Mouse (Mus musculus): Measurements from ENCODE around the gene Grin3b. TPM values are rescaled to one million over a fixed set of nuclear protein-coding genes. Genes with fewer than 3 reads are reported as not detected.

Gene Grin3b
- total RNA-seq, 2 experiments from 2014 or later = not detected

DNA sequence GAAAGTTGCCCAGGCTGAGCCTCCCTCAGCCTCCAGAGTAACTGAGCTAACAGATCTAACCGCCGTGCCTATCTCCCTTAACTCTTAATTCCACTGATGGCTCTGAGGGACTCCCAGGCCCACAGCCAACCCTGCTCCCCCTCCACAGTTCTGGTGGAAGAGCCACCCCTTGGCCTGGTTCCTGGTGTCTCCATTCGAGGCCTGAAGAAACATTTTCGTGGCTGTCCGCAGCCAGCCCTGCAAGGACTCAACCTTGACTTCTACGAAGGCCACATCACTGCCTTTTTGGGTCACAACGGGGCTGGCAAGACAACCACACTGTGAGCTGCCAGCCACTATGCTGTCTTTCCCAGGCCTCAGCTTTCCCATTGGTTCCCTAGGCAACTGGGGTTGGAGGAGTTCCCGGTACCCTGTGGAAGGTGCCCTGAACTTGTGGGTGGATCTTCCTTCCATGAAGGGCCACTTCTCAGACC is 33.8 kb downstream of the Grin3b start:
- no peak for ATAC-seq (replicated peaks; ENCODE audit: low FRiP score, poor library complexity, severe bottlenecking)

- ATAC-seq (replicated peaks; ENCODE audit: low FRiP score, poor library complexity, severe bottlenecking) = no peak
Observed at GRCm38 (mm10) chr10:80011740-80012139, 41.2 kb downstream of the Grin3b start.

GRCm38 (mm10) chr10:80013609-80014008 is 43.1 kb downstream of the Grin3b start:
- ATAC-seq (replicated peaks; ENCODE audit: low FRiP score, poor library complexity, severe bottlenecking) = no peak

DNA sequence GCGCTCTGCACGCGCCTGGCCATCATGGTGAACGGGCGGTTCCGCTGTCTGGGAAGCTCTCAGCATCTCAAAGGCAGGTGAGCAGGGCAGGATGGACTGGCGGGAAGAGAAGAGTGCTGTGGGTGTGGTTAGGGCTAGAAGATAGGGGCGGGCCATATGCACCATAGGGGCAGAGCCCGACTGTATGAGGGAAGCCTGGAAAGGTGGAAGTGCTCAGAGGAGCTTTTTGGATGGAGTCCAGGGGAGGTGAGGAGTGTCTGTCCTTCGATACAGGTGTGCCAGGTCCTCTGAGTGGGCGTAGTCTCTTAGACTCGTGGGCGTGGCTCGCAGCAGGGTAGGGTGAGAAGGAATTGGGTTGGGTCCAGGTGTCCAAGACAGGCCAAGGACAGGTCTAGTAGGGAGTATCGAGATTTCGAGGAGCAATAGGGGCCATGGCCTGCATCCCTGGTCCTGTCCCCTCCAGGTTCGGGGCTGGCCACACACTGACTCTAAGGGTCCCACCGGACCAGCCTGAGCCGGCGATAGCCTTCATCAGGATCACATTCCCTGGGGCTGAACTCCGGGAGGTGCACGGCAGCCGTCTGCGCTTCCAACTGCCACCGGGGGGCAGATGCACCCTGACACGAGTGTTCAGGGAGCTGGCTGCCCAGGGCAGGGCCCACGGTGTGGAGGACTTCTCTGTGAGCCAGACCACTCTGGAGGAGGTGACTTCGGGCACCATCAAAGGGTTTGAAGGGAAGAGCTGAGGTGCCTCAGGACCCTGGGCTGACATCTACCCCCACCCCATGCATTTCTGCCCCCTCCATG is 44.2 kb downstream of the Grin3b start:
- ATAC-seq (replicated peaks; ENCODE audit: low FRiP score, poor library complexity, severe bottlenecking) = no peak

DNA sequence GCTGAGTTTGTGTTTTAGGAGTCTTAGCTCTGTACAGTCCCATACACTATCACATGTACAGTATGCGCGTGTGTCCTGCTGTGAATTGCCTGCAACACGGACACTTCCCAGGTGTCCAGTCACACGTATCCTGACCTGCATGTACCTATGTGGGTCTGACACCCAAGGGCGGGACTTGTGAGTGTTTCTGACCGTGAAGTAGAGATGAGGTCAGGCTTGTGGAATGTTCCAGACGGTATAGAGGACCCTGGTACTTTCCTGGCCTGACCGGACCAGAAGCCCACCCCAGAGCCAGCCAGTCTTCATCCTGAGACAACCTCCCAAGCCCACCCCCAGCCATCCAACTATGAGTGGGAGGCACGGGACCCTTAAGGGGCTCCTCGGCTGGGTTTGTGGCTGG is 45.1 kb downstream of the Grin3b start:
- no peak for ATAC-seq (replicated peaks; ENCODE audit: low FRiP score, poor library complexity, severe bottlenecking)

DNA sequence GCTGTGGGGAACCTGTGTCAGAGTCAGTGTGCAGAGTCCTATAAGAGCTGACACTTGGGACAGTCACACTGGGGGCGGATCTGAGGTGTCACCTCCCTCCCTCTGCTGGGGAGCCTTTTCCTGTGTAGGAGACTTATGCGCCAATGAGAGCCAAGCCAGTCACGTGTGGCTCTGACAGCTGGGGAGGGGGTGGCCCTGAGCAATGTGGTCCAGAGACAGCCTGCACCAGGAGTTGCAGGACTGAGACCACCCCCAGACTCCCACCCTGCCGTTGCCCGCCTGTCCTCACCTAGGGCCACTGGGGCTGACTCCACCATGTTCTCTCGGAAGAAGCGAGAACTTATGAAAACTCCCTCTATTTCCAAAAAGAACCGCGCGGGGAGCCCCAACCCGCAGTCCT is 46.0 kb downstream of the Grin3b start, which contains the start of gene Arhgap45:
Gene Arhgap45 (plus strand): TSS at position 143 of the 400 bp plus-strand sequence.
- peak; percentile 35 for ATAC-seq (replicated peaks; ENCODE audit: low FRiP score, poor library complexity, severe bottlenecking)

DNA sequence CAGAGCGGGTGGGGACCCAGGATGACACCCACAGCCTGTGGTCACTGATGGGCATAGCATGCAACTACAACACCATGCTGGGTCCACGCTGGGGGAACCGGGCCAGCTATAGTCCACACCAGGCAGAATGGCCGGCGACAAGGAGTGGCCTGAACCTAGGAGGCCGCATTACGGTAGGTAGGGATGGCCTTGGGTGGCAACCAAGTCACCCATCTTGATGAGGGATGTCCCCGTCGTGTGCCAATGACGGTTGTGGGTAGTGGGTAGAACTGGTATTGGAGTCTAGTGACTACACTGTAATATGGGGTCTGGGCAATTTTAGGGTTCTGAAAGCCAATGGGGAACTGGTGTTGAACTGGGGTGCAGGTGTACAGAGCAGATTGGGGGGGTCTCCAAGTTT is 46.4 kb downstream of the Grin3b start:
- peak; percentile 23; the same call in 1 of the 2 replicates for ATAC-seq (replicated peaks; ENCODE audit: low FRiP score, poor library complexity, severe bottlenecking)

DNA sequence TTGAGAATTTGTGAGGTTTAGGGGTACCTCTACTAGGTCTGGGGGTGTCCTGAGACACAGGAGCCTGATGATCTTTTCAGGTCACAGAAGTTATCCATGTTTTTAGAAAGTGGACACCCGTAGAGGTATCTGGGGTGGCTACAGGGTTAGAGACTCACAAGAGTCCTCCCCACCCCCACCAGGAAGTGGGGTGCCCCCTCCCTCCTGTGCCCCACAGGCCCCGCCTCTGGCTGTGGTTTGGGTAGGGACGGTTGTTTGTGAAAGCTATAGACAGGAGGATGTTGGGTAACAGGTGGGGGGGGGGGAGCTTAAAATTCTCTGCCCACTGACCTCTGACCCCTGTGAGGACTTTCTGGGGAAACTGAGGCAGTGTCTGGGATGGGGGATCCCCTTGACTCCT is 46.8 kb downstream of the Grin3b start:
- no peak for ATAC-seq (replicated peaks; ENCODE audit: low FRiP score, poor library complexity, severe bottlenecking)

DNA sequence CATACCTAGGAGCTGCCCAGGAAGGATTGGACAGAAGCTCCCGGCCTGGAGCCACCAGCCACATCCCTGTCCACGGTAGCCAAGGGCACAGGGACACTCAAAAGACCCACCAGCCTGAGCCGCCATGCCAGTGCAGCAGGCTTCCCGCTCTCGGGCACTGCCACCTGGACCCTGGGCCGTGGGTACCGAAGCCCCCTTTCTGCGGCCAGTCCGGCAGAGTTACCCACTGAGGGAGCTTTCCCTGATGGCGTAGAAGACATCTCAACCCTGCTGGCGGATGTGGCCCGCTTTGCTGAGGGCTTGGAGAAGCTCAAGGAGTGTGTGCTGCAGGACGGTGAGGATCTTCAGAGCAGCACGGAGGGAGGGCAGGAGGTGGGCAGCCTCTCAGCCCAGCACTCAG is 47.3 kb downstream of the Grin3b start:
- no peak for ATAC-seq (replicated peaks; ENCODE audit: low FRiP score, poor library complexity, severe bottlenecking)

GRCm38 (mm10) chr10:80018739-80019297 is 48.3 kb downstream of the Grin3b start:
- peak; percentile 58 for ATAC-seq (replicated peaks; ENCODE audit: low FRiP score, poor library complexity, severe bottlenecking)

- no peak for ATAC-seq (replicated peaks; ENCODE audit: low FRiP score, poor library complexity, severe bottlenecking)
Observed at GRCm38 (mm10) chr10:80019471-80020131, 49.1 kb downstream of the Grin3b start.

DNA sequence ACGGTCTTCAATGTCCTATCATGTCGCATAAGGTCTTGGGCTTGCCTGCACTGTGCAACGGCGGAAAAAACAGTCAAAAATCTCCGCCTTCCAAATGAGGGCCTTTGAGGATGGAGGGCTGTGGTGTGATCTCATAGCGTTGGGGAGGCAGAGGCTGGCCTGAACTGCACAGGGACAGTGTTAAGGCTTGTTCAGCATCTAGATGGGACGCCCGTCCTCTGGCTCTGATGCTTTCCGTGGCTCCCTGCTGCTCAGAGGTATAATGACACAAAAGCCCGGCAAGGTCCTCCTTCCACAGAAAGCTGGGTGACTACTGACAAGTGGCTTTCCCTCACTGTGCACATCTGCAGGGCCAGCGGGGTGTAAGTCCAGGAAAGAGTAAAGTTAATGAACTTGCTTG is 49.7 kb downstream of the Grin3b start:
- ATAC-seq (replicated peaks; ENCODE audit: low FRiP score, poor library complexity, severe bottlenecking) = no peak

- ATAC-seq (replicated peaks; ENCODE audit: low FRiP score, poor library complexity, severe bottlenecking) = no peak
Observed at GRCm38 (mm10) chr10:80020603-80021319, 50.2 kb downstream of the Grin3b start.

- ATAC-seq (replicated peaks; ENCODE audit: low FRiP score, poor library complexity, severe bottlenecking) = no peak
Observed at GRCm38 (mm10) chr10:80021320-80021641, 50.8 kb downstream of the Grin3b start.

DNA sequence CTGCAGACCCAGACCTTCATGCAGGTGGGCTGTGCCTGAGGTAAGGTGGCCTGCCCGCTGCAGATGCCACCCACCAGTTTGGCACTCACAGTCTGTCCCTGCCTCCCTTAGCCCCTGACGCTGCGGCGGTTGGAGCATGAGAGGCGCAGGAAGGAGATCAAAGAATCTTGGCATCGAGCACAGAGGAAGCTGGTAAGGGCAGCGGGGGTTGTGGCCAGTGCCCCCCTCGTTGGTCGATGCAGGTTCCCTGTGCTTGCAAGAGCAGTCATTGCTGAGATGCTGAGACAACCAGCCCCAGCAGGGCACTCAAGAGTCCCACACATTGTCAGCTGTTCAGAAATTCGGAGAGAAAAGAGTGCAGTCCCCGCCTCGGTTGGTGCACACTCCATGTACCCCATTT is 51.6 kb downstream of the Grin3b start:
- no peak for ATAC-seq (replicated peaks; ENCODE audit: low FRiP score, poor library complexity, severe bottlenecking)

DNA sequence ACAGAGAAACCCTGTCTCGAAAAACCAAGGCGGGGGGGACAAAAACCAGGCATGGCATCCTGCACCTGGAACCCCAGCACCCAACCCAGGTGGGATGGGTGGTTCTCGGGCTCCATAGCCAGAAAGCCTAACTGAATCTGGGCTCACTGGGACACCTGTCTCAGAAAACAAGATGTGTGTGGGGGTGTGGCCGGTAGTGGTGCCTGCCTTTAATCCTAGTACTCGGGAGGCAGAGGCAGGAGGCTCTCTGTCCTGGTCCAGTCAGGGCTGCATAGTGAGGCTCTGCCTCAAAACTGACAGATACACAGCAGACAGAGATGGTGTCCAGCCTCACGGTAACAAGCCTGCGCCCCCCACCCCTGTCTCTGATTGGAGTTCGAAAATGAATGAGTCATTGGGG is 52.3 kb downstream of the Grin3b start:
- no peak for ATAC-seq (replicated peaks; ENCODE audit: low FRiP score, poor library complexity, severe bottlenecking)

DNA sequence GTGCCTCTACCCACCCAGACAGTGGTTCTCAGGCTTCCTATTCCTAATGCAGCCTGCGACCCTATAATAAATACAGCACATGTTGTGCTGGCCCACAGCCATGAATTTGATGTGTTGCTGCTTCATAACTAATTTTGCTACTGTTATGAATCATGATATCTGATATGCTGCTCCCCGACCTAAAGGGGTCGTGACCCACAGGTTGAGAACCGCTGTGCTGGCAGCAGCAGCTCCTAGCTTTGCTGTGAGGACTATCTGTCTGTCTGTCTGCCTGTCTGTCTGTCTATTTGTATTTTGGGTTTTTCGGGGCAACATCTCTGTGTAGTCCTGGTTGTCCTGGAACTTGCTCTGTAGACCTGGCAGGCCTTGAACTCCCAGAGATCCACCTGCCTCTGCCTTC is 53.2 kb downstream of the Grin3b start:
- no peak for ATAC-seq (replicated peaks; ENCODE audit: low FRiP score, poor library complexity, severe bottlenecking)

DNA sequence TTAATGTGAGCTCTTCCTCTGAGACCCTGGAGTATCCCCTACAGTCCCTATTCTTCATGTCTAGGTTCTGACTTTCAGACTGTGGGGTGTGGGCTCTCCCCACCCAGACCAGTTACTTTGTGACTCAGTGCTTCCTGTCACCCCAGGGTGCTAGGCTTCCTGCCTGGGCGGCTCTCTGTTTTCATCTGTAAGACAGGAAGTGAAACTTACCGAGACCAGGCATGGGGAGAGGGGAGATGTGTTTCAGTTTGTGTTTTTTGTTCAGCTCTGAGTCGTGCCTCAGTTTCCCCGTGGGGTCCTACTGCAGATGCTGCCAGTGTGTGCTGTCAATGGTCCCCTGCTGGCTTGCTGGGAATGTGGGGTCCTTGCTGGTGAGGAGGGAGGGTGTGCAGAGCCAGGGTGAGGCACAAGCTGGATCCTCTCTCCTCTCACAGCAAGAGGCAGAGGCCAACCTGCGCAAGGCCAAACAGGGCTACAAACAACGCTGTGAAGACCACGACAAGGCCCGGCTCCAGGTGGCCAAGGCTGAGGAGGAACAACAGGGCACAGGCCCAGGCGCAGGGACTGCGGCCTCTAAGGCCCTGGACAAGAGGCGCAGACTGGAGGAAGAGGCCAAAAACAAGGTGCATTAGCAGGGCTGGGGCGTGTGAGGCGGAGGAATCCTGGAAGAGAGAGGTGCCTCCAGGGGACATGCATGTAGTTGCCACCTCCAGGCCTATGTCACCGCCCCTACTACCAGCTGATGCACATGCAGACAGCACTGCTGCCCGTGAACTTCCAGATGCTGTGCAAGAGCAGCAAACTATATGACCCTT is 53.9 kb downstream of the Grin3b start:
- no peak for ATAC-seq (replicated peaks; ENCODE audit: low FRiP score, poor library complexity, severe bottlenecking)

- ATAC-seq (replicated peaks; ENCODE audit: low FRiP score, poor library complexity, severe bottlenecking) = no peak
Observed at GRCm38 (mm10) chr10:80025044-80025347, 54.5 kb downstream of the Grin3b start.

GRCm38 (mm10) chr10:80025463-80025862 is 54.9 kb downstream of the Grin3b start:
- ATAC-seq (replicated peaks; ENCODE audit: low FRiP score, poor library complexity, severe bottlenecking) = no peak
